ENCODE assay signal across 21 mouse cellular contexts in the genomic region with DNA sequence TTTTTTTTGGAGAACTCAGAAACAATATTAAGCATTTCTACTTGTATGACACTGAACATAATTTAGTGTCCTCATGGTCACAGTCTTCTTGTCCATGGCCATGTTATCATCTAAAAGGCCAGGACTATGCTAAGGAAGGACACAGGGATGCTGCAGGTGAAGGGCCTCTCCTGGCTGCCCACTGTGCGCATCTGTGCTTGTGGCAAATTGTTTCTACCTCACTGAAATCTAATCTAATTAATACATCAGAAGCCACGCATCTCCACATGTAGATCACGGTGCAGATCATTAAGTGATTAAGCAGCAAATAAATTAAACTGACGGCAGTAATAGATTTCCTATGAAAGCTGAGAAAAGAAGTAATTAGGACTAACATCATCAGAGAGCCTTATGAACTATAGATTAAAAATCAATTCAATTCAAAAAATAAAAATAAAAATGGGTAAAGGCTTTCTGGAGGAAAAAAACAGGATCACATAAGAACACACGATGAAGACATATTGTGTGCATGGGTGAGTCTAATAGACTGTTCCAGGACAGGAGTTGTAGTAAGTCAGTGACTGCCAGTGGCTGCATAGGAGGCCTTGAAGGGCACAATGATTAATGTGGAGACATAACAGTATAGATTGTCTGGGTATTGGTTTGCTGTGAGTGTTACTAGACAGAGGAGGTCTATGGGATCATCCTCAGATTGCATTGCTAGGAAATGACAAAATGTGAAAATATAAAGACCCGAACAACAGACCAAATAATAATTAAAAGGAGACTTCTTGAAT.
DNase-seq lines count a peak whose midpoint lies in the region; ATAC-seq and TF ChIP-seq lines count a peak whose summit lies in the region.
"Had no signal": no experiment of that assay in that cellular context is flagged by ENCODE, and none has a peak within 500 bp of the region (broad histone marks: within the 10 kb centered on the region; RNA-seq: fewer than 3 reads in every experiment).

No protein-coding gene starts in this region.

- 70% methylated on average over 6 of the region's 6 CpGs for WGBS in forebrain, embryonic 12.5 days
- WGBS in forebrain, embryonic 13.5 days: 68% methylated on average over 6 of the region's 6 CpGs
- WGBS in hindbrain, embryonic 15.5 days: 58% methylated on average over 6 of the region's 6 CpGs
- WGBS in hindbrain, embryonic 10.5 days: 90% methylated on average over 6 of the region's 6 CpGs
- WGBS in hindbrain, embryonic 16.5 days: 59% methylated on average over 6 of the region's 6 CpGs
- 79% methylated on average over 6 of the region's 6 CpGs for WGBS in olfactory bulb, adult 2 months
- WGBS in forebrain, embryonic 14.5 days: 67% methylated on average over 6 of the region's 6 CpGs

- no peak overlapping the region for H3K4me2 ChIP-seq in forebrain, embryonic 12.5 days
- no peak overlapping the region for H3K4me2 ChIP-seq in forebrain, embryonic 13.5 days
- no peak overlapping the region for H3K4me2 ChIP-seq in hindbrain, embryonic 15.5 days
- no peak overlapping the region for H3K4me2 ChIP-seq in hindbrain, embryonic 16.5 days (ENCODE audit: low read length)
- H3K4me2 ChIP-seq in forebrain, embryonic 14.5 days (ENCODE audit: low read length): no peak overlapping the region
- H3K4me2 ChIP-seq: embryonic facial prominence, embryonic 15.5 days had no signal

- no peaks in the 10 kb centered on the region for H3K27me3 ChIP-seq in forebrain, embryonic 12.5 days
- H3K27me3 ChIP-seq in forebrain, embryonic 13.5 days: no peaks in the 10 kb centered on the region
- no peaks in the 10 kb centered on the region for H3K27me3 ChIP-seq in hindbrain, embryonic 15.5 days
- no peaks in the 10 kb centered on the region for H3K27me3 ChIP-seq in hindbrain, embryonic 10.5 days (ENCODE audit: insufficient read depth, poor library complexity, severe bottlenecking)
- H3K27me3 ChIP-seq in hindbrain, embryonic 16.5 days (replicated peaks; ENCODE audit: control insufficient read depth, insufficient read depth, low read length): no peaks in the 10 kb centered on the region
- H3K27me3 ChIP-seq in forebrain, embryonic 14.5 days (replicated peaks; ENCODE audit: control insufficient read depth, insufficient read depth, low read length): no peaks in the 10 kb centered on the region
- H3K27me3 ChIP-seq: embryonic facial prominence, embryonic 15.5 days had no signal

- DNase-seq in hindbrain, embryonic 10.5 days (ENCODE audit: low spot score): no peak
- DNase-seq in forebrain, embryonic 14.5 days (ENCODE audit: low spot score): no peak
- DNase-seq: adrenal gland, adult 8-10 months; adrenal gland, postnatal 36 days; B cell, adult 2 months; cerebellum, adult 2 months; embryo, embryonic 11 days; gastrocnemius, adult 2 months; gastrocnemius, postnatal 25 days; heart, postnatal 14 days; kidney, adult 11 months had no signal

- no peaks in the 10 kb centered on the region; the same call in 1 of the 2 replicates for H3K36me3 ChIP-seq in forebrain, embryonic 12.5 days (replicated peaks)
- H3K36me3 ChIP-seq in forebrain, embryonic 13.5 days (ENCODE audit: poor library complexity, severe bottlenecking): no peaks in the 10 kb centered on the region
- H3K36me3 ChIP-seq in hindbrain, embryonic 15.5 days: no peaks in the 10 kb centered on the region
- no peaks in the 10 kb centered on the region for H3K36me3 ChIP-seq in hindbrain, embryonic 10.5 days
- no peaks in the 10 kb centered on the region for H3K36me3 ChIP-seq in hindbrain, embryonic 16.5 days (ENCODE audit: control insufficient read depth, insufficient read depth, low read length)
- no peaks in the 10 kb centered on the region for H3K36me3 ChIP-seq in forebrain, embryonic 14.5 days (ENCODE audit: control insufficient read depth, insufficient read depth, low read length)
- H3K36me3 ChIP-seq: embryonic facial prominence, embryonic 15.5 days; G1E had no signal

- no peaks in the 10 kb centered on the region for H3K4me1 ChIP-seq in forebrain, embryonic 12.5 days
- H3K4me1 ChIP-seq in forebrain, embryonic 13.5 days: no peaks in the 10 kb centered on the region
- H3K4me1 ChIP-seq in hindbrain, embryonic 15.5 days (replicated peaks): no peaks in the 10 kb centered on the region
- H3K4me1 ChIP-seq in hindbrain, embryonic 10.5 days (replicated peaks): no peaks in the 10 kb centered on the region
- H3K4me1 ChIP-seq in hindbrain, embryonic 16.5 days (ENCODE audit: control insufficient read depth, insufficient read depth, low read depth, low read length): no peaks in the 10 kb centered on the region
- H3K4me1 ChIP-seq in olfactory bulb, adult 2 months (ENCODE audit: control insufficient read depth, insufficient read depth, low read length): peaks cover 2% of the 10 kb centered on the region; the same call in 1 of the 2 replicates
- H3K4me1 ChIP-seq in forebrain, embryonic 14.5 days (ENCODE audit: control insufficient read depth, insufficient read depth, low read length): no peaks in the 10 kb centered on the region
- H3K4me1 ChIP-seq: embryonic facial prominence, embryonic 15.5 days; heart, embryonic 10.5 days had no signal

- no peaks in the 10 kb centered on the region for H3K9me3 ChIP-seq in forebrain, embryonic 12.5 days
- no peaks in the 10 kb centered on the region; the same call in 1 of the 2 replicates for H3K9me3 ChIP-seq in forebrain, embryonic 13.5 days (replicated peaks)
- H3K9me3 ChIP-seq in hindbrain, embryonic 15.5 days: no peaks in the 10 kb centered on the region
- peaks cover 4% of the 10 kb centered on the region; the same call in 1 of the 2 replicates for H3K9me3 ChIP-seq in hindbrain, embryonic 10.5 days
- 0 out of 2 replicates have a peak, but pooled peaks cover 2% of the 10 kb centered on the region for H3K9me3 ChIP-seq in hindbrain, embryonic 16.5 days (ENCODE audit: control insufficient read depth, low read length)
- H3K9me3 ChIP-seq in forebrain, embryonic 14.5 days (replicated peaks; ENCODE audit: control insufficient read depth, low read length): no peaks in the 10 kb centered on the region
- H3K9me3 ChIP-seq: embryonic facial prominence, embryonic 15.5 days; G1E; heart, embryonic 10.5 days had no signal

- H3K9ac ChIP-seq in forebrain, embryonic 12.5 days: no peak overlapping the region
- H3K9ac ChIP-seq in forebrain, embryonic 13.5 days: no peak overlapping the region
- H3K9ac ChIP-seq in hindbrain, embryonic 15.5 days: no peak overlapping the region
- no peak overlapping the region for H3K9ac ChIP-seq in hindbrain, embryonic 16.5 days (ENCODE audit: low read depth, low read length)
- no peak overlapping the region for H3K9ac ChIP-seq in forebrain, embryonic 14.5 days (ENCODE audit: low read length)
- H3K9ac ChIP-seq: embryonic facial prominence, embryonic 15.5 days had no signal

- no peak for TF ChIP-seq CTCF in olfactory bulb, adult 2 months (IDR thresholded peaks at IDR 0.05; ENCODE audit: insufficient read depth, low read depth, low read length)

- H3K27ac ChIP-seq in forebrain, embryonic 12.5 days: no peak overlapping the region
- H3K27ac ChIP-seq in forebrain, embryonic 13.5 days: no peak overlapping the region
- no peak overlapping the region for H3K27ac ChIP-seq in hindbrain, embryonic 15.5 days (replicated peaks)
- no peak overlapping the region for H3K27ac ChIP-seq in hindbrain, embryonic 10.5 days
- H3K27ac ChIP-seq in hindbrain, embryonic 16.5 days (ENCODE audit: low read depth, low read length): no peak overlapping the region
- H3K27ac ChIP-seq in olfactory bulb, adult 2 months (ENCODE audit: insufficient read depth, low read depth, low read length): peak overlapping the region; percentile 45; the same call in 1 of the 2 replicates
- H3K27ac ChIP-seq in forebrain, embryonic 14.5 days (ENCODE audit: low read depth, low read length): no peak overlapping the region
- H3K27ac ChIP-seq: embryonic facial prominence, embryonic 15.5 days; gastrocnemius, adult 2 months; heart, embryonic 10.5 days had no signal

- H3K4me3 ChIP-seq in forebrain, embryonic 12.5 days (replicated peaks): no peak overlapping the region
- H3K4me3 ChIP-seq in forebrain, embryonic 13.5 days: no peak overlapping the region
- no peak overlapping the region for H3K4me3 ChIP-seq in hindbrain, embryonic 15.5 days
- H3K4me3 ChIP-seq in hindbrain, embryonic 10.5 days: no peak overlapping the region
- no peak overlapping the region for H3K4me3 ChIP-seq in hindbrain, embryonic 16.5 days (ENCODE audit: low read length)
- no peak overlapping the region for H3K4me3 ChIP-seq in olfactory bulb, adult 2 months (ENCODE audit: insufficient read depth, low read depth, low read length)
- no peak overlapping the region for H3K4me3 ChIP-seq in forebrain, embryonic 14.5 days (ENCODE audit: low read depth, low read length)
- H3K4me3 ChIP-seq: embryonic facial prominence, embryonic 15.5 days; erythroblast, embryonic 14.5 days; gastrocnemius, adult 2 months; heart, embryonic 10.5 days had no signal

- peak; percentile 20; the same call in 1 of the 2 replicates for ATAC-seq in forebrain, embryonic 12.5 days (ENCODE audit: low FRiP score)
- ATAC-seq in forebrain, embryonic 13.5 days: no peak
- peak; percentile 48; the same call in 1 of the 2 replicates for ATAC-seq in hindbrain, embryonic 15.5 days (ENCODE audit: low FRiP score, low read depth)
- ATAC-seq in hindbrain, embryonic 16.5 days: peak; percentile 60; the same call in 1 of the 2 replicates
- ATAC-seq in forebrain, embryonic 14.5 days: no peak
- ATAC-seq: CD4-positive, CD25-positive, alpha-beta regulatory T cell, adult 4 months had no signal

- no peak for TF ChIP-seq POLR2A in olfactory bulb, adult 2 months (IDR thresholded peaks at IDR 0.05; ENCODE audit: insufficient read depth, low read depth, low read length)

Comparison
In these comparisons a context has a peak if more than half of its experiments do, and no peak if none do; other contexts are left out.
1. ATAC-seq: peak in forebrain, embryonic 12.5 days (single experiment), hindbrain, embryonic 15.5 days (single experiment) and hindbrain, embryonic 16.5 days (single experiment); none in forebrain, embryonic 13.5 days (single experiment) and forebrain, embryonic 14.5 days (single experiment).